Mouse (Mus musculus): ENCODE data around the gene Noct.
A peak's percentile ranks its signal among the peaks of the same experiment; 100 is the strongest.

- TF ChIP-seq EP300 (IDR thresholded peaks at IDR 0.05; ENCODE audit: low read depth) (no peak), CTCF (IDR thresholded peaks at IDR 0.05; ENCODE audit: low read depth) (peak; percentile 89)
Observed at GRCm38 (mm10) chr3:51288880-51289821, 64.9 kb downstream of the Noct start.

All from heart, postnatal 0 days (tissue).